Mouse (Mus musculus) intestine, embryonic 16.5 days (tissue): ENCODE measurements at regions not wholly inside any gene's neighbourhood (a gene's known extent, or its start where the extent isn't known, plus 50 kb on each side); places are given as distances from the start of the nearest gene placed in this dataset.

ENCODE experiments used
- ATAC-seq: fragments of 200-750 bp; cut with Nextera tagmentation; 2 replicates; pipeline ENCODE4 v1.8.0; 2017; ENCODE audit warnings: moderate TSS enrichment, moderate library complexity
- H3K27ac ChIP-seq: fragments of 300-500 bp; sonication (generic); 2 replicates; pipeline ENCODE4 v1.5.1; 2014; ENCODE audit warnings: mild to moderate bottlenecking, low read length
- H3K27me3 ChIP-seq: fragments of 300-500 bp; sonication (generic); replicated peaks from 2 replicates; pipeline ENCODE4 v1.6.1; 2014; ENCODE audit warnings: low read length, control low read depth, mixed read lengths; ENCODE audit not compliant: control insufficient read depth, insufficient read depth
- H3K36me3 ChIP-seq: fragments of 300-500 bp; sonication (generic); 2 replicates; pipeline ENCODE4 v1.6.1; 2014; ENCODE audit warnings: low read length, control low read depth; ENCODE audit not compliant: control insufficient read depth, insufficient read depth
- H3K4me1 ChIP-seq: fragments of 300-500 bp; sonication (generic); 2 replicates; pipeline ENCODE4 v1.6.1; 2014; ENCODE audit warnings: low read length, control low read depth, mixed read lengths; ENCODE audit not compliant: control insufficient read depth, insufficient read depth
- H3K4me2 ChIP-seq: fragments of 300-500 bp; sonication (generic); 2 replicates; pipeline ENCODE4 v1.6.1; 2014; ENCODE audit warnings: low read depth, low read length, control low read depth
- H3K4me3 ChIP-seq: fragments of 300-500 bp; sonication (generic); 2 replicates; pipeline ENCODE4 v1.5.1; 2014; ENCODE audit warnings: mild to moderate bottlenecking, low read length
- H3K9ac ChIP-seq: fragments of 300-500 bp; sonication (generic); 2 replicates; pipeline ENCODE4 v1.6.1; 2014; ENCODE audit warnings: low read depth, low read length
- H3K9me3 ChIP-seq: fragments of 300-500 bp; sonication (generic); 2 replicates; pipeline ENCODE4 v1.6.1; 2016; ENCODE audit warnings: low read length, control low read depth; ENCODE audit not compliant: control insufficient read depth
- WGBS: fragments of 180-500 bp; shearing (Covaris S2); extraction: QIAGEN DNeasy Blood & Tissue Kit; methylation state at CpG from one replicate; pipeline ENCODE4 v1.1.7; 2014; 5-methylcytosine and 5-hydroxymethylcytosine counted together

- Histone ChIP-seq H3K9me3 (no peaks in the 10 kb centered on the region), H3K9ac (no peak overlapping the region), H3K27ac (no peak overlapping the region), H3K4me2 (no peak overlapping the region), H3K4me3 (no peak overlapping the region), H3K36me3 (no peaks in the 10 kb centered on the region), H3K27me3 (no peaks in the 10 kb centered on the region), H3K4me1 (no peaks in the 10 kb centered on the region)
- no peak for ATAC-seq
- WGBS: 67% methylated on average over 4 of the region's 4 CpGs
Observed at GRCm38 (mm10) chr8:15500973-15501372, 455.1 kb upstream of the BB014433 start.

GRCm38 (mm10) chr8:15497566-15497965 is 451.7 kb upstream of the BB014433 start:
- no peak for ATAC-seq
- no peak overlapping the region for H3K4me3 ChIP-seq
- WGBS: 78% methylated on average over 5 of the region's 5 CpGs
- H3K27ac ChIP-seq: no peak overlapping the region
- H3K9ac ChIP-seq: no peak overlapping the region
- H3K27me3 ChIP-seq: no peaks in the 10 kb centered on the region
- no peaks in the 10 kb centered on the region for H3K36me3 ChIP-seq
- H3K9me3 ChIP-seq: no peaks in the 10 kb centered on the region
- no peak overlapping the region for H3K4me2 ChIP-seq
- no peaks in the 10 kb centered on the region for H3K4me1 ChIP-seq

- no peaks in the 10 kb centered on the region for H3K9me3 ChIP-seq
- no peak overlapping the region for H3K27ac ChIP-seq
- no peak overlapping the region for H3K4me3 ChIP-seq
- no peaks in the 10 kb centered on the region for H3K36me3 ChIP-seq
- no peaks in the 10 kb centered on the region for H3K27me3 ChIP-seq
- no peak overlapping the region for H3K9ac ChIP-seq
- no peaks in the 10 kb centered on the region for H3K4me1 ChIP-seq
- no peak for ATAC-seq
- no peak overlapping the region for H3K4me2 ChIP-seq
- 80% methylated on average over 11 of the region's 11 CpGs for WGBS
Observed at GRCm38 (mm10) chr8:15496248-15496647, 450.4 kb upstream of the BB014433 start.

DNA sequence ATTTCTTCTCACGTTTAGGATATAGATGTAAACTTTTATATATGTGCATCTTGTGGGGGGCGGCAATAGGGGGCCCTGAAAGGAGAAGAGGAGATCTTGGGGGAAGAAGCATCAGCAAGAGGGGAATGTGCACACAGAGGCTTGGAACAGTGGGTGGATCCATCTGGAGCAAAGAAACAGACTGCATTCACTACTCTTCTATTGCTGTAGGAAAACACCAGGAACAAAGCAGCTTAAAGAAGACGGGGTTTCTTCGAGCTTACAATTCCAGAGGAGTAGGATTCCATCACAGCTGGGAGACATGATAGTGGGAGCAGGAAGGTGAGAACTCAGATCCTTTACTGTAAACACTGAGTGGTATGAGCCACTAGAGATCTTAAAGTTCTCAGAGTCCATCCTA is 444.9 kb upstream of the BB014433 start:
- H3K9ac ChIP-seq: no peak overlapping the region
- no peak for ATAC-seq
- H3K36me3 ChIP-seq: no peaks in the 10 kb centered on the region
- 78% methylated on average over 4 of the region's 4 CpGs for WGBS
- H3K4me2 ChIP-seq: no peak overlapping the region
- H3K4me1 ChIP-seq: no peaks in the 10 kb centered on the region
- H3K4me3 ChIP-seq: no peak overlapping the region
- H3K9me3 ChIP-seq: no peaks in the 10 kb centered on the region
- H3K27ac ChIP-seq: no peak overlapping the region
- H3K27me3 ChIP-seq: no peaks in the 10 kb centered on the region

DNA sequence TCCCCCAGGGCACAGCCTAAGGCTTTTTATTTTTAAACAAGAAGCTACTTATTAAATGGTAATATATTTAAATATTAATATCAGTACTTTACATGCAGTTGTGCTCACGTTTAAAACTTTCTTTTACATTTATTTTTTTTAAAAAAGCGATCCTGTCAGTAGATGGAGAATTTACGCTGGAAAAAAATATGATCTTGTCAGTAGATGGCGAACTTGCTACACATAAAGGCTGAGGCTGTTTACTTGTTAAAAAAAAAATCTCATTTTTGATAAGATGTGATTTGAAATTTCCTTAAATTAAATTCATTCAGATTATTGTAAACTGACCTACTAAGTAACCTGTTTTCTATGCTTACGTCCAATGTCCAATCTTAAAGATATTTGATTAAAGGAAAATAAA is 441.7 kb upstream of the BB014433 start:
- Histone ChIP-seq H3K9me3 (no peaks in the 10 kb centered on the region), H3K27me3 (no peaks in the 10 kb centered on the region), H3K4me3 (no peak overlapping the region), H3K4me2 (no peak overlapping the region), H3K4me1 (no peaks in the 10 kb centered on the region), H3K9ac (no peak overlapping the region), H3K36me3 (no peaks in the 10 kb centered on the region), H3K27ac (no peak overlapping the region)
- 67% methylated on average over 5 of the region's 5 CpGs for WGBS
- ATAC-seq: no peak

DNA sequence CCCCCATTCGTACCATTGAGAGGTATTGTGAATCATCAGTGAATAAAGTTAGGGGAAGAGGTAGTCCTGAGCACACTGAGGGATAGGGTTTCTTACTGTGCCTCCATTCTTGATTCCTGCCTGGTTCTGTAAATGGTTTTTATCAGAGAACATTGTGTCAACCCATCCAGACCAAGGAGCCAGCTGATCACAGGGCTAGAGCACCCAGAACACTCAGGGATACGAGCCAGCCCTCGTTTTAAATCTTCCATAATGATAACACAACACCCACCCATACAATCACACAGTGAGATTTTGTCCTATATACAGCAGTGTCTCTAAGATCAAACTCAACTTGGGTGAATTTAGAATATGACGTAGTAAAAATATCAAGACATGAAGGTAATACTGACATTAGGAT is 424.7 kb upstream of the BB014433 start:
- H3K27me3 ChIP-seq: no peaks in the 10 kb centered on the region
- no peaks in the 10 kb centered on the region for H3K9me3 ChIP-seq
- H3K27ac ChIP-seq: no peak overlapping the region
- no peaks in the 10 kb centered on the region for H3K4me1 ChIP-seq
- H3K36me3 ChIP-seq: no peaks in the 10 kb centered on the region
- no peak overlapping the region for H3K4me3 ChIP-seq
- 82% methylated on average over 4 of the region's 4 CpGs for WGBS
- H3K4me2 ChIP-seq: no peak overlapping the region
- no peak overlapping the region for H3K9ac ChIP-seq
- ATAC-seq: no peak

GRCm38 (mm10) chr8:15468540-15469476 is 422.9 kb upstream of the BB014433 start:
- Histone ChIP-seq H3K9me3 (no peaks in the 10 kb centered on the region), H3K36me3 (no peaks in the 10 kb centered on the region), H3K4me3 (no peak overlapping the region), H3K4me2 (no peak overlapping the region), H3K9ac (no peak overlapping the region), H3K4me1 (no peaks in the 10 kb centered on the region), H3K27me3 (no peaks in the 10 kb centered on the region), H3K27ac (no peak overlapping the region)
- WGBS: 57% methylated on average over 10 of the region's 10 CpGs
- ATAC-seq: no peak

- ATAC-seq: no peak
- Histone ChIP-seq H3K36me3 (no peaks in the 10 kb centered on the region), H3K9ac (no peak overlapping the region), H3K27me3 (no peaks in the 10 kb centered on the region), H3K27ac (no peak overlapping the region), H3K9me3 (0 out of 2 replicates have a peak, but pooled peaks cover 2% of the 10 kb centered on the region), H3K4me3 (no peak overlapping the region), H3K4me2 (no peak overlapping the region), H3K4me1 (no peaks in the 10 kb centered on the region)
- 44% methylated on average over 5 of the region's 5 CpGs for WGBS
Observed at GRCm38 (mm10) chr8:15438546-15438945, 392.7 kb upstream of the BB014433 start.

DNA sequence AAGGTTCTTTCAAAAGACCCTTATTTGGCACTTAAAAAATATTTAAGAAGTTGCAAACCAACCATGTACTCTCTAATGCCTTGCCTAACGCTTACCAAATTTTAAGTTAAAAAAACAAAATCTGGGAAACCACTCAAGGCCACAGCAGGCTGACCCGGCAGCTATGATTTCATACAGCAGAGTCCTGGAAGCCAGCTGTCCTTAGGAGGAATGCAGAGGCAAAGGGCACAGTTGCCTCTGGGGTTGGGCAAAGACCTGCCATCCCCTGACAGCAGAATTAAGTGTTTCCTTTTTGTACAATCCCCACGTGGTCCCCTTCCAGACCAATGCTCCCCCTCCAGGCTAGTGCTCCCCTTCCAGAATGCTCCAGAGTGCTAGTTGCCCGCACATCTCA is 348.8 kb upstream of the BB014433 start:
- ATAC-seq: no peak
- 51% methylated on average over 4 of the region's 4 CpGs for WGBS

More for the DNA sequence above, 348.8 kb upstream of the BB014433 start:
- H3K36me3 ChIP-seq: no peaks in the 10 kb centered on the region
- H3K4me3 ChIP-seq: no peak overlapping the region
- no peaks in the 10 kb centered on the region for H3K27me3 ChIP-seq
- H3K9ac ChIP-seq: no peak overlapping the region
- no peaks in the 10 kb centered on the region for H3K4me1 ChIP-seq
- no peak overlapping the region for H3K4me2 ChIP-seq
- H3K27ac ChIP-seq: no peak overlapping the region
- no peaks in the 10 kb centered on the region for H3K9me3 ChIP-seq
